Mouse (Mus musculus): ENCODE data around the gene Slamf9.

Gene Slamf9

DNA sequence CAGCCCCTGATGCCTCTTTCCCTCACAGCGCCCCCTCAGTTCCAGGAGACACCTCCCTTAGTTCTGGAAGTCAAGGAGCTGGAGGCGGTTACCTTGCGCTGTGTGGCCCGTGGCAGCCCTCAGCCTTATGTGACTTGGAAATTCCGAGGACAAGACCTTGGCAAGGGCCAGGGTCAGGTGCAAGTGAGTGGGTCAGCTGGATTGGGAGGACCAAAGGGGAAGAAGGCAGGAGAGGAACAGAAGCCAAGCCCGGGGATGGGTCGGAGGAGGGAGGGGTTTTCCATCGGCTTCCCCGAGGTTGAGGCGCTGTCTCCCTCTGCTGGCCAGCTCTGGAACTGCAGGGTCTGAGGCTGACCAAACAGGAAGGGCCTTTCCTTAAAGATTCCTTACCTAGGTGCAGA lies 15.1 kb downstream of the Slamf9 start:
- DNase-seq (ENCODE audit: low spot score): peak; percentile 79

DNA sequence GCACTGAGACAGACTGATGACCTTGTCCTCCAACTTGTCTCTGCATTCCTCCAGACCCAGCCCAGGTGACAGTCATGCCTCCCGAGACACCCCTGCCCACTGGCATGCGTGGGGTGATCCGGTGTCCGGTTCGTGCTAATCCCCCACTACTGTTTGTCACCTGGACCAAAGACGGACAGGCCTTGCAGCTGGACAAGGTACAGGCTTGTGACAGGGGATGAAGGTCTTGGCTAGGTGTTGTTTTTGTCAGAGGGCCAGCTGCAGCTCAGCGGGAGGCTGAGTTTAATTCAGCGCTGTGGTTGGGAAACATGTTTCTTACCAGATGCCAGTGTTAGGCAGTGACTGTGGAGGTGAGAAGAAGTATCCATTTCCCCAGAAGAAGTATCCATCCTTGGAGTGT lies 16.9 kb downstream of the Slamf9 start:
- no peak for DNase-seq (ENCODE audit: low spot score)

DNA sequence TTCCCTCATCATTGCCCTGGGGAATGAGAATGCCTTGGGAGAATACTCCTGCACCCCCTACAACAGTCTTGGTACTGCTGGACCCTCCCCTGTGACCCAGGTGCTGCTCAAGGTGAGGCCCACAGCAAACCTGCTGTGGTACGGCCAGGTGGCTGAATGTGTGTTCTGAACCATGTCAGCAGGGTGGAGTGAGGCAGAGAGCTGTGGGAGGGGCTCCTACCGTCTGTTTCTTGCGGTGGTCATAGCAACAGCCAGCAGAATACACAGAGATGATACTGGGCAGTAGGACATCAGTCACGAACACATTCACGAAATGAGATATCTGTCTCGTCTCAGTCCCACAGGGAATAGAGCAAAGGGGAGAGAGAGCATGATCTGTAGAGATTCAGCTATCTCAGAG lies 18.4 kb downstream of the Slamf9 start:
- DNase-seq (ENCODE audit: low spot score): no peak

DNA sequence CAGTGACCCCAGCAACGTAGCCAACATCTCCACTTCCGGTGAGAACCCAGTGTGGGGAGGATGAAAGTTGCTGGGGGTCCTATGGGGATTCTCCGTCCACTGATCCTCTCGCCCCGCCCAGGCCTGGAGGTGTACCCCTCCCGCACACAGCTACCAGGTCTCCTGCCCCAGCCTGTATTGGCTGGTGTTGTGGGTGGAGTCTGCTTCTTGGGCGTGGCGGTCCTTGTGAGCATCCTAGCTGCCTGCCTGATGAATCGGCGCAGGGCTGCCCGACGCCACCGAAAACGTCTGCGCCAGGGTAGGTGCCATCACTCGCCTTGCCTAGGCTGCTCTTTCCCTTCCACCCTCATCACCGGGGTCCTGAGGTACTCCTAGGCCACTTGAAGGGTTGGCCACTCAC lies 20.9 kb downstream of the Slamf9 start:
- DNase-seq (ENCODE audit: low spot score): no peak

DNA sequence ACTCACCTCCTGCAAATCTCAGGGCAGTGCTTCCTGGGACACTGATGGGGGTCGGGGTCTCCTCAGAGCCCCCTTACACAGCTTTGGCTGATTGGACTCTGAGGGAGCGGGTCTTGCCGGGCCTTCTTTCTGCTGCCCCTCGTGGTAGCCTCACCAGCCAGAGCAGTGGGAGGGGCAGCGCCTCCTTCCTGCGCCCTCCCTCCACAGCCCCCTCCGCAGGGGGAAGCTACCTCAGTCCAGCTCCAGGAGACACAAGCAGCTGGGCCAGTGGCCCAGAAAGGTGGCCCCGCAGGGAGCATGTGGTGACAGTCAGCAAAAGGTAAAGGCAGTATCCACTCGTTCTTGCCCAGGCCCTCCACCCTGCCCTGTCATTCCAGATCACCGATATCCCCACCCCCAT lies 22.3 kb downstream of the Slamf9 start:
- DNase-seq (ENCODE audit: low spot score): no peak

DNA sequence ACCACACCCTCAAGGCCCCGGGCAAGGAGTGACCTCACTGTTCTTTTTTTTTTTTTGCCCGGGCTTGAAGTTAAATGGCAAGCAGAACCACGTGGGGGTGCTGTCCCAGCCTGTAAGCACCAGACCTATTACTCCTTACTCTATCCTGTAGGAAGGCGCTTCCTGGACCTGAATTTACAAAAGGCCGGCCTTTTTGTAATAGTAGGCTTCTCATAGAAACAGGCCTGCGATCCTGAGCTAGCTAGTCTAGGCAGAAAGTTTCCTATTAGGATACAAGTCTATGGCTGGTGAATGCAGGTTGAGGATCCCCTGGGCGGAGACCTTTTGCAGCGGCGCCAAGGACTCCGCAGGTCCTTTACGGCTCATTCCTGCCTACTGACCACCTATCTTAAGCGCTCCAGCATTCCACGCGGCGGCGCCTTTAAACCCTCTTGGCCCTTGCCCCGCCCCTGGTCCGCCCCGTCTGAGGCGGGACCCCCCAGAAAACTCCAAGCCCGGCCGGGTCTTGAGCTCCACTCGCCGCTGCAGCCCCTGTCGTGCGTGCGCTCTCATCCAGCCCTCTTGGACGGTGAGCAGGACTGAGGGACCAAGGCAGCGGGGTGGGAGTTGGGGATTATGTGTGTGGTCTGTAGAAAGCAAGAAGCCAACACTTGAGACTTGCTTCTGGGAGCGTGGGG lies 24.7 kb downstream of the Slamf9 start, which contains the start of gene Tagln2:
Gene Tagln2, plus strand, starts transcription at position 283 of the 677 bp plus-strand sequence.
- no peak for DNase-seq (ENCODE audit: low spot score)

DNA sequence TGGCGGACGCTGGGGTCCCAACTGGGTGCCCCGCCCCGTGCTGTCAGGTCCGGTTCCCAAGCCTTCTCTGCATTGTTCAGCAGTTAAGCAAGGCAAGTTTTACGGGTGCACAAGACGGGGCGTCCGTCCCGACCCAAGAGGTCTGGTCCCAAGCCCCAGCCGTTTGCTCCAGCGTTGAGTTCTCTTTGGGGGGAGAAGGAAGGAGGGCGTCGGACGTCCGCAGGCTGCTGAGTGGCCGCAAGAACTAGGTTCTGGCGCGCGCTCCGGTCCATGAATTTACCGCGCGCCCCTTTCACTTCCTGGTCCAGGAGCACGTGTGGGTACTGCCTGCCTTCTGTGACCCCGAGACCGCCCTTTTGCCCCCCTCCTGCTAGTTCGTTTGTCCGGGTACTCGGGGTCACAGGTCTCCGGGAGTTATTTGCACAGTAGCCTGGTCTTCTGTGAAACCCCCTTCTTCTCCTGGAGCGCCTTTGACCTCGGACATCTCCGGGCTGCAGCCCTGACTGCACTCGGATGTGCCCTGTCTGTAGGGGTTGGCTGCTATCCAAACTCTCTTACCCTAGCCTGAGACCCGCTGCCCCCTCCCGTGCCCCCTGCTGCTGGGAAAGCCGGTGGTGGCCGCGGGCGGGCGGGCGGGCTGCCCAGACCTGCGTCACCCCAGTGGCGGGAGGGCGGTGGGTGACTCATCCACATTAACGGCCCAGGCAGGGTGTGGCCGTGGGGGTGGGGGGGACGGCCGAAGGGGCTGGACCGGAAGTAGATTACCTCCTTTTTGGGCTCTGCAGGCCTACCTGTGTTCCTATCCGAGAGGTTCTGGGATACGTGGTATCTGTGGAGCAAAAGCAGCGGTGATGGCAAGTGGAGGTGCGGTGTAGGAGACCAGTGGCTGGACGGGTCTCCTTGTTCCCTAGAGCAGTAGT lies 25.6 kb downstream of the Slamf9 start:
- DNase-seq (ENCODE audit: low spot score): no peak

DNA sequence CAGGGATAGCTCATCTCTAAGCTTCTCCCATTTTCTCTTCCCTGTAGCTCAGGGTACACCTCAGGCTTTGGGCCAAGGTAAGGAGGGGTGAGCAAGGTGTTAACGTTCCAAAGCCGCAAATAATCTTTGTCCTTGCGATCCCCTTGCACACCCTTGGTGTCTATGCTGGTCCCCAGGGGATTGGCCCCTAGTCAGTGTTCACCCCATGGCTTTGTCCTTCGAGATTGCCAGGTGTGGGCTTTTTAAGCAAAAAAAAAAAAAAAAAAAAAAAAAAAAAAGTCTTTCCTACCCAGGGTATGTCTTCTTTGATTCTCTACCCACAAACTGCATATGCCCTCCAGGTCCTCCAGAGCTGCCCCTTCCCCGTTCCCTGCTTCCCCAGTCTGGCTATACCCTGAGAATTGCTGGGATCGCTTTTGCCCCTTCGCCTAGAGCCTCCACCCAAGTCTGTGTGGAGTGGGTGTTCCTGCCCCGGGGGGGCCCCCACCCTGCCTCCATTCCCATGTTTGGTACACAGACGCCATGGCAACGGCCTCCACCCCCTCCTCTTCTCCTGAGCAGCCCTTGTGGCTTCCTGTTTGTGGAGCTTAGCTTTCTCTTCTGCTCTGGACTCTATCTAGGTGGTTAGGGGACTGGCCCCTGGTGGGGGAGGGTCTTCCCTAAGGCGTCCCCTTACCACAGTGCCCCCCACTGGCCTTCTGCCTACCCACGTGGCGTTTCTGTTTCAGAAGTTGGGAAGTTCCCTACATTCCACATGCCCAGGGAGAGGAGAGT lies 26.4 kb downstream of the Slamf9 start:
- DNase-seq (ENCODE audit: low spot score): no peak

DNA sequence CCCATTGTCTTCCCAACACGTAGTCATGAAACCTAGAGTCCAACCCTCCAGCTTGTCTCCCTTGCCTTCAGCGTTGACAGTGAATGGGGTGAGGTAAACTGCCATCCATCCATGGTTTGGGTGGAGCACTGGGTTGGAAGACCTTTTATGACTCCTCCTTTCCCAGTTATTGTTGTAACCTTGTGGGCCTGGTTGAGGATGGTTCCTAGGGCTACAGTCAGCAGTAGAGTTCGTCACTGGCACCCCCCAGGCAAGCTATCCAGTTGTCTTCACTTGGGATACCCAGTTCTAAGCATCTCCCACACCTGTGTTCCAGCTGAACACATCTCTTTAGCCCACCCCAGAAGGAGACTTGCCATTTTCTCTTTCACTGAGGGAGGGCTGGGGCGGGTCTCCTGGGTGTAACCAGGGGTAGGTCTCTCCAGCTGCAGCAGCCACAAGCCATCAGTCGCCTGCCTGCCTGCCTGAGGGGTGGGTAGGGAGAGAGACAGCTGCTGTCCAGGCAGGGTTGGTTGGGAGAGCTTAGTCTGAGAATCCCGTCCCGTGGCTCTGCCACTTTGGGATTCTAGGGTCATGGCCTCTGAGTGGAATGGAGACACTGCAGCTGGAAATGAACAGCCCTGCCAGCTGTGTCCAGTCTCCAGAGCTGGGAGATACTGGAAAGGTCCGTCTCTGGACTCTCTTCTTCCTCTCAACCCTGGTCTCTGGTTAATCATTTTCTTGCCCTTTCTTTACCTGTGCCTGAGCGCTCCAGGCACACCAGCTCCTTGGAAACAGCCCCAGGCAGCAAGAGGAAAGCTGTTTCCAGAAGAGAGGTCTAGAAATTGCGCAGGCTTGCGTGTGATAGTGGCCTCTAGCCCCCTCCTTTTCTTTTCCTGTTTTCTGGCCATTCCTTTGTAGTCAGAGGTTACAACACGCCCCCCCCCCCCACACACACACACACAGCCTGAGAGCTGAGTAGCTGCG lies 27.3 kb downstream of the Slamf9 start:
- no peak for DNase-seq (ENCODE audit: low spot score)

DNA sequence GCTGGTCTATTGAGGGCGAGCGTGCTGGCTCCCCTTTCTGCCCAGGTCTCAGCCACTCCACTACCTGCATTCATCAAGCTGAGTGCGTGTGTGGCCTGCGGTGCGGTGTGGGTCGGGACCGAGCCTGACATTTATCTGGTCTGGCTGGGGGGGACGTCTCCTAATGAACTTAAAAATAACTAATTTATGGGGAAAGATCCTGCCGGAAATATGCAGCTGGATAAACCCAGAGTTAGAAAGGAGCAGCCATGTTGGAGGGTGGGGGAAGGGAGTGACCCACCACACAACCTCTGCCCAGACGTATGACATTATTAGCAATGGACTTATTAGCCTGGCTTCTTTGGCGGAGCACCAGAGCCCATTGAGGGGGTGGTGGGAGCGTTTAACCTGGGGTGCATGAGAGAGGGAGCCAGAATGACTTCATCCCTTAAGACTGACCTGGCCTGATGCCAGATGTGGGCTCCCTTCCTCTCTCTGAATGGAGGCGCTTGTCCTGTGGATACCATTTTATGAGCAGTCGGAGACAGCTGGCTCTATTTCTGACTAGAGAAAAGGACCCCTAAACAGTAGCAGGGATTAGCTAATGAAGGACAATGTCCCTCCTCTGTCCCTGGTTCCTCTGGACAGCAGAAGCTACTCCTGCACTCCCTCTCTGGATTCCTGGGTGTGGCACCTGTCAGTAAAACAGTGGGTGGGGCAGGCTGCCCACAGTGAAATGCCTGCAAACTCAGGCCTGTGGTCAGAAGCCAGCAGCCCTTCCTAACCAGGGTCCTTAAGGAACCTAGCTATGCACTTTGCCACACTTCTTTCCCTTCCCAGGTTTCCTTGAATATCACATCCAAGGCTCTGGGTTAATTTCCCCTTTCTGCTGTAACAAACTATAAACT lies 28.2 kb downstream of the Slamf9 start:
- DNase-seq (ENCODE audit: low spot score): no peak

DNA sequence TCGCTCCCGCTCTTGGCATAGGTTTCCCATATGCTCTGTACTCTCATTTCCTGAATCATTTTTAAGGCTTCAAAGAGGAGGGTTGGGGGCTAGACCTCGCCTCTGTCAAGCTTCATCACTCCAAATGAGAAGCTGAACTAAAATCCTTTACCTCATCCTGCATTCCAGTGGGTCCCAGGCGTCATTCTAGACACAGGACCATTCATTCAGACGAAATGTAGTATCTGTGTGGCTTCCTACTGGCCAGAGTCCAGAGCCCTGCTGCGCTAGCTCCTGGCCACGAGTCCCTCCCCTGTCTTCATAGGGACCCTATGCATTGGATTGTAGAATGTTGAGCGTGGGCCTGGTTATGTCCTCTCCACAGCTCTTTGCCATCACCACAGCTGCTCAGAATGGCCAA lies 29.6 kb downstream of the Slamf9 start:
- no peak for DNase-seq (ENCODE audit: low spot score)

DNA sequence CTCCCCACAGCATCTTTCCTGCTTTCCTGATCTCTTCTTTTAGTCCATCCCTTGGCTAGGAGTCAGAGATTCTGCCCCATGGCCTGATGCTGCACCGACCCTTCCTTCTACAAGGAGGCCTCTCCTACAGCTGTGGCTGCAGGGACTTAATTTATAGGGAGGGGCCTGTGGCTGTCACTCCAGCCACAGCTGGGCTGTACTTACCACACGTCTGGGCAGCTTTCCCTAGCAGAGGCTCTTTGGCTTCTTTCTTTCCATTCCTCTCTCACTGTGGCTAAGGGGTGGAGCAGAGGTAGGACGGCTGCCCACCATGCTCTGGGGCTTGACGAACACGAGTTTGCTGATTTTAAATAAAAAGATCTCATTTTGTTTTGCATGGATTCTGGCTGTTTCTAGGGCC lies 31.8 kb downstream of the Slamf9 start:
- DNase-seq (ENCODE audit: low spot score): no peak

DNA sequence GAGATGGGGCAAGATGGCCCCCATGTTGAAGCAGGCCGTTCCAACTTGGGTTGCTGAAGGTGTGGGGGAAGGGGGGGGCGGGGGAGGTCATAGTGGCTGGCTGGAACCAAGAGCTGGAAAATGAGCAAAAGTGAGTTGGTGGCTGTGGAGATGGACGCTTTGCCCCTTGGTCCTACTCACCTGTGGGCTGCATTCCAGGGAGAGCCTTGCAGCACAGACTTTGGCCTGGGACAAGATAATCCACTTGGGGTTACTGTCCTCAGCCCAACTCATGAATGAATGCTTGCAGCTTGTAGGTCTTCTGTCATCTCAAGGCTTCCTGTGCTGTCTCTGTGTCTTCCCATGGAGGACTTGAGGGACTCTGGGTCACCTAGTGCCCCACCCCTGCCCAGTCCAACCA lies 32.5 kb downstream of the Slamf9 start:
- DNase-seq (ENCODE audit: low spot score): no peak

DNA sequence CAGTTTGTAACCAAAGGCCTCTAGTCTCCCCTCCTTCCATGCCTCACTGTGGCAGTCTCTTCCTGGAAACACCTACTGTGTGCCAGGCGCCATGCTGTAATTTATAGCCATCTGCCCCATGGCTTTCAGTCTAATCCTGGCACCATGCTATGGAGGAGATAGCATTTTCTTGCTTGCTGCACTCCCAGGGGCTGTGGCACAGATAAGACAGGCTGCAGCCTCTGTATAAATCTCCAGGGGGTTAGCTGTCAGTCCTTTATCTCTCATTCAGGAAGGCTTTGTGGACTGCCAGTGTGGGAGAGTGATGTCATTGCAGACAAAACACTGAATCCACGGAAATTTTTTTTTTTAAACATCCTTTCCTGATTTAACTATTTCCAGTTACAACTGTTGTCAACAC lies 33.0 kb downstream of the Slamf9 start:
- DNase-seq (ENCODE audit: low spot score): no peak

DNA sequence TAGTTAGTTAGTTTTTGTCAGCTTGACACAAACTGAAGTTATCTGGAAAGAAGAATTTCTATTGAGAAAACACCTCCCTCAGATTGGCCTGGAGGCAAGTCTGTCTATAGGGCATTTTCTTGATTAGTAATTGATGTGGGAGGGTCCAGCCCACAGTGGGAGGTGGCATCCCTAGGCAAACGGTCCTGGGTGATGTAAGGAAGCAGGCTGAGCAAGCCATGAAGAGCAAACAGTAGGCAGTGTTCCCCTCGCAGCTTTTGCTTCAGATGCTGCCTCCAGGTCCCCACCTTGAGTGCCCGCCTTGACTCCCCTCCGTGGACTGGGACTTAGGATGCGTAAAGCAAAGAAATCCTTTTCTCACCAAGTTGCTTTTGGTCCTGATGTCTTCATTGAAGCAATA lies 34.1 kb downstream of the Slamf9 start:
- DNase-seq (ENCODE audit: low spot score): no peak

DNA sequence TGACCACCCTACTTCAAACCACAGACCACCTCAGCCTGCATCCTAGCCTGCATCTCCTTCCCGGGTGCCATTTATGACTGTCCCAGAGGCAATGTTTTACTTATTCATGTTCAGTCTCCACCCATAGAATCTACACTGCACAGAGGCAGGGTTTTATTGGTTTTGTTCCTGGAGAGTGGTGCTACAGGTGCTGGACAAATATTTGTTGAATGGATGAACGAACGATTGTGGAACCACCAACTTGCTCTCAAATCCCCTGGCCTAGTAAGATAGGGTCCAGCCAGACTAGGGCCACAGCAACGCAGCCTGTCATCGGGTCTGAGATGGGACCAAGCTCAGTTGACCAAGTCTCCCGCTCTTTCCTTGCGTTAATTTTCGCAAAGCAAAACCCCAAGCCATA lies 34.8 kb downstream of the Slamf9 start:
- no peak for DNase-seq (ENCODE audit: low spot score)

DNA sequence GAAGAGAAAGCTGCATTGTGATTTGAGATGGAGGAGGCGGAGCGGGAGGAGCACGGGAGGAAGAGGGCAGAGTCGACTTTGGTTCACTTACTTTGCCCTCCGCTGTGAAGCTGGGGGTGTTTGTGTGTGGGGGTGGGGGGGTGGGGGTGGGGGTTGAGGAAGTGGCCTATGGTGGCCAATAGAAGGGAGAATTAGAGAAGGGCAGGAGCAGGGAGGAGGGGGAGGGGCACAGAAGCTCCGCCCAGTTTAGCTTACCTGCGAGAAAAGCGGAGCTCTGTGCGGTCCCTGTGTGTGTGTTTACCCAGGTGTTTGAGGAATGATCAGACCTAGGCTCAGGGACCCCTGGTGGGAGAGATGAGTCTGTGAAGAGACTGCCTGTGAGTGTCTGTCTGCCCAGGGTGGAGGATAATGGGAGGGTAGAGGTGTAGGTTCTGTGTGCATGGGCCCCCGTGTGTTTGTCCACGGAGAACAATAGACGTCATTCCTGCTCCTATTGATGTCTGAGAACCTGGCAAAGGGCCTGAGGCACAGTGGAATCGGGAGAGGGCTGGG lies 35.3 kb downstream of the Slamf9 start:
- no peak for DNase-seq (ENCODE audit: low spot score)

DNA sequence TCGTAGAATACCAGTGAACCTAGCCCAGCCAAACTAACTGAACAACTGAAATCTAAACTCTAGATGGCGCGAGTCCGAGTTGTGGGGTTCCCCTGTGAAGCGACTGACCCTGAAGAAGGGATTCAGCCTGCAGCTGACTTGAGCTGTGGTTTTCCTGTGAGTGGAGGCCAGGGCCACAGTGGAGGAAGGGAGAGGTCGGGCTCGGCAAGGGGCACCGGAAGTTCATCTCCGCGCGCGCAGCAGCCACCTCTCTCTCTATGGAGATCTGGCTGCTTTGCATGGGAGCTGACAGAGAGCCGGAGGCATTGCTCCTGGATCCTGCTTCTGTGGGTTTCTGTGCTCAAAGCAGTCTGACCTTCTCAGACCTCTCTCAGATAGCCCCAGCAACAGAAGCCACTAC lies 37.8 kb downstream of the Slamf9 start:
- no peak for DNase-seq (ENCODE audit: low spot score)

DNA sequence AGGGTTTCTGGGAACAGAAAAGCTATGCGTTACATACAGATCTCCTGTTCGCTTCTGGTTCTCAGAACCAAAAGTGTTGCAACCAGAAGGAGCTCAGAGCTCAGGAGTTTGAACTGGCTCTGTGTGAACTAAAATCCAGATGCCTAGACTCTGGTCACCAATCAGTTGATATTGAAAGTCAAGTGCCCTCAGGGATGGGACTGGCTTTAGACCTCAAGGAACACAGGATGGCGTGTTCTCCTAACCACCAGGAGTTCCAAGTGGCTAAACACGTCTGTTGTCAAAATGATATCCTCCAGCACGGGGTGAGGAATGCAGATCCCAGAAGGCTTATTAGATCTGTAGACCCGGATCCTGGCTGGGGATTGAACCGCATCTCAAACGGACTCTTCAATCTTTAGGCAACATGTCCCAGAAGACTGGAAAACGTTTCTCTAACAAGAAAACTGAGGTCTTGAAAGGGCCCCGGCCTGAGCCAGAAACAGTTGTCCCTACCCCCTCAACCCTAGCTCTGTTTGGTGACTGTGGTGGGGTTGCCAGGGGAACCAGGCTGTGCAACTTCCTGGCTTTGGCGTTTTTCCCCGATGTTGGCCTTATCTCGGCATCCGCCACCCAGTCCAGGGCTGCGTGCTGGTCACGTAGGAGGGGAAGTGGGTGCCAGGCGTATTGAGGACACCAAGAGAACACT lies 38.5 kb downstream of the Slamf9 start:
- no peak for DNase-seq (ENCODE audit: low spot score)

DNA sequence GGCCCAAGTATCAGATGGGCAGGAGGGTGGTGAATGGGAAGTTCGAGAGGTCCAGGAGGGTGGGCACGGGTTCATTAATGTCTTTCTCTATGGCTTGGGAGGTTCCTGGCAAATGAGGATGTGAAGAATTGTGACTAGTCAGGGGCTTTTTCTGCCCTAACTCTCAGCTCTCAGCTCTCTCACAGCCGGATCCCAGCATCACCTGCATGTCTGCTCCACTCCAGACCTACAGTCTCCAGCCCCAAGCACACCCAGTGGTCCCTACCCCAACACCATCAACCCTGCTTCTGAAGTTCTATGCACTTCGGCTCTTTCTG lies 39.0 kb downstream of the Slamf9 start:
- DNase-seq (ENCODE audit: low spot score): no peak

All from layer of hippocampus, adult 9-10 months (tissue).